Mouse (Mus musculus): ENCODE results near the gene Taf8. TPM values are rescaled to one million over a fixed set of nuclear protein-coding genes. Genes with fewer than 3 reads are reported as not detected.

Gene Taf8
- total RNA-seq, 2 experiments from 2014 or later: 14.8 to 16.4 TPM

DNA sequence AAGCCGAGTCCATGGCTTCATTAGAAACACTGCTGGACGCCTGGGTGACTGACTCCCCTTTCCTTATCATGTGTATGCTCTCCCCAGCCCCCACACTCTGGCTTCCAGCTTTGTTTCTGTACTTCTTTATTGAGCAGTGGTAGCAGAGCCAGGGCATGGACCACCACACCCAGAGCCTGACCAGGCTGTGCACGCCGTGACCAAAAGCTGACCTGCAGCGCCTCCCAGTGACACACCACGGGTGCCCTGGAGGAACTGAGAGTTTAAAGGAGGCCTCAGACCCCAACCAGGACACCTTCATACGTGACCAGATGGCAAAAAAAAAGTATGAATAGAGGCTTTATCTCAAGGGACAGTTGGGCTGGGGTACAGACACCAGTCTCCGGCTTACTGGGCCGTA lies 11.3 kb downstream of the Taf8 start:
- no peak for DNase-seq (ENCODE audit: low spot score in 2 of 2)

DNA sequence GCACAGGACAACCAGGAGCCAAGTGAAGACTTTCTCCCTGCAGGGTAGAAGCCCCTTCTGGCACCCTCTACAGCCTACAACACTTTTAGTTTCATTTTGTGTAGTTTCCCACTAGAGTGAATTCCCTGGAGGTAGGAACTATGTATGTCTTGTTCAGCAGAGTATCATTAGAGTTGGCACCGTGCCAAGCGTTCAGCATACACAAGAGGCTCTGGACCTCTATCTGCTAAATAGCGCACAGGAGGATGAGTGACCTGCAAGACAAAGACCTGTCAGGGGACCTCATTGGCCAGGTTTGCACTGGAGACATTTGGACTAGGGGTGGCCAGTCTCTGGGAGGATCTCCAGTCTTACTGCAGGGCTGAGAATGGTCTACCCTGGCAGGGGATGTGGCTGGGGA lies 16.3 kb downstream of the Taf8 start:
- no peak for DNase-seq (ENCODE audit: low spot score in 2 of 2)

DNA sequence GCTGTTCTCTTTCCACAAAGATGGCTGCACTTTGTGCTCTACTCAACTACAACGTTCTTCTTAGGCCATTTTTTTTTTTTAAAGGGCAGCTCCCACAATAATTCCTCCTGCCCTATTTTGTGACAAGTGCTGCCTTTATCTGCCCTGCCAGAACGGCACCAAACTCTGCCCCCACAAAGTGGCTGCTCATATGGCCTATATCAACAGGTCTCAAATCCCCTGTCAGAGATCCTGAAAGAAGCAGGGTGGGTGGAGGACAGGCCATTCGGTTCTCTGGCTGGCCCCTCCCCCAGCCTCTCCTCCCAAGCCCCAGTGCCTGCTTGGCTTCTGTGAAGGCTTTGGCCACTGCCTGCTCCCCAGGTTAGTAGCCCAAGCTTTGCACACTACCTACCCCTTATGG lies 17.1 kb downstream of the Taf8 start:
- DNase-seq (ENCODE audit: low spot score in 2 of 2): no peak

DNA sequence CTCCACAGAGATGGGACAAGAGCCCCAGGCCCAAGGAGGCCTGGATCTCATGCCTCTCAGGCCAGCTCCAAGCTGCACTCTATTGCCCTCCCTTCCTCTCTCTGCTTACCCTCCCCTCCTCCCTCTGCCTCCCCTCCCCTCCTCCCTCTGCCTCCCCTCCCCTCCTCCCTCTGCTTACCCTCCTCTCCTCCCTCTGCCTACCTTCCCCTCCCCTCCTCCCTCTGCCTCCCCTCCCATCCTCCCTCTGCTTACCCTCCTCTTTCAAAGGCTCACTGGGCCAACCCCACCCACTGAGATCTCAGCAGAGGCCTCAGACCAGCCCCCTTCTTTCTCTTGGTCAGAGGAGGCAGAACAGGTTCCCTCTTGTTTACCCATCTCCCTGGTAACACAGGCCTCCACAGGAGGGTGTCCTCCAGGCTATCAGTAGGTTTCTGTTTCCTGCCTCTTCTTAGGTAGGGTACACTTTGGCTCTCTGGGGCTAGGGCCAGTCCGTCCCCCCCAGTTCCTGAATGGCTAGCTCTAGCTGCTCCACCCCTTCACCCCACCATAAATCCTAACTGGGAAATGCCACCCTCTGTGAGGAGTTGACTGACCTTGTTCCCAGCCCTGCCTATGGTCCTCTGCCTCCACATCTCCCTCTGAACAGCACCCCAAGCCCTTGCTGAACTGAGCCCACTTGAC lies 17.7 kb downstream of the Taf8 start:
- no peak for DNase-seq (ENCODE audit: low spot score in 2 of 2)

DNA sequence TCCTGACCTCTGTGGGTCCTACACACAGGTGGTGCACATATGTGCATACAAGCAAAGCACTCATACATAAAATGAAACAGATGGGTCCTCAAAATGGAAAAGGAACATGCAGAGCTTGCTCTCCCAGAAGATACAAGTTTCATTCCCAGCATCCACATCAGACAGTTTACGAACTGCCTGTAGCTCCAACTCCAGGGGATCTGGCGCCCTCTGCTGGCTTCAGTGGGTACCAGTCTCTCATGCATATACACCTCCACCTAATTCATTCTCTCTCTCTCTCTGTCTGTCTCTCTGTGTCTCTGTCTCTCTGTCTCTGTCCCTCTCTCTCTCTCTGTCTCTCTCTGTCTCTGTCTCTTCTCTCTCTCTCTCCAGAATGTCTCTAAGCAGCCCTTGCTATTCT lies 19.7 kb downstream of the Taf8 start:
- DNase-seq (ENCODE audit: low spot score in 2 of 2): no peak

DNA sequence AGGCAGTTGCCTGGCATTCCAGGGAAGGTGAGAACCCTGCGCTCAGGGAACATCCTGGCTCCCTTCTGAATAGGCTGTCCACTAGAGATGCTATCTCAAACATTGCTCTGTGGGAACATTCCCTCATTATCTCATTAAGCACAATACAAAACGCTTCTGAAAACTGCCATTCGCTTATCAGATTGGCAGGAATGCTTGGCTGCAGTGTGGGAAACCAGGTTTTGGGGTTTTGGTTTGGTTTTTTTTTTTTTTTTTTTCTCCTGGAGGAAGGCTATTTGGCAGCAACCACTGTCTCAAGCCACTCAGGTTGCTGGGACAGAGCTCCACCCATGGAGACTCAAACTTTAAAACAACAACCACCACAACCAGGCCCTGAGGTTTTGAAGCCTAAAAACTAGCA lies 22.2 kb downstream of the Taf8 start:
- DNase-seq (ENCODE audit: low spot score in 2 of 2): no peak

DNA sequence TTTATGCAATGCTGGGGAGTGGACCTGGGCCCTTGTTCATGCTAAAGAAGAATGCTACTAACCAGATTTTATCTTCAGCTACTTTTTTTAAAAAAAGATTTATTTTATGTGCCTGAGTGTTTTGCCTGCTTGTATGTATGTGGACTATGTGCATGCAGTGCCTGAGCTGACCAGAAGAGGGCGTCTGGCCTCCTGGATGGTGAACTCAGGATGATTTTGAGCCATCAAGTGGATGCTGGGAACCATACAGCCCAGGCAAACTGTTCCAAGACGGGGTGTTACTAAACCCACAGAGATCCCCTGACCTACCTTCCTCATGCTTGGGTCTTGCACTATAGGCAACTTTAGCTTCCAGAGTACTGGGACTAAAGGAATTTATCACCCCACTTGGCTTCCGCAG lies 26.4 kb downstream of the Taf8 start:
- no peak for DNase-seq (ENCODE audit: low spot score in 2 of 2)

DNA sequence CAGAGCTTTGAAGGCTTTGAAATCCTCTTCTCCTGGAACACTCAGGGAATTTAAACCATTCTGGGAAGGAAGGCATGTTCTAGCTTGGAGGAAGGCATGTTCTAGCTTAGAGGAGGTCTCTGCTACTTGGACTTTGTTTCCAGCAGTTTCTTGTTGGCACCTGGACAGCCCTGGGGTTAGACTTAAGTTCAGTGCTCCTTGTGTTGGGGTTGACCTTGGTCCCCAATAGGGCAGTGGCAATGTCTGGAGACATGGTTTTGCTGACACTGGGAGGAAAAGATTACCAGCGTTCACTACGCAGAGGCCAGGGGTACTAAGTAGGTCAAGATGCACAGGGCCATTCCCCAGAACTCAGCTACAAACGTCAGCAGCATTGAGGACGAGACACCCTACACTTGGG lies 26.9 kb downstream of the Taf8 start:
- DNase-seq (ENCODE audit: low spot score in 2 of 2): no peak

DNA sequence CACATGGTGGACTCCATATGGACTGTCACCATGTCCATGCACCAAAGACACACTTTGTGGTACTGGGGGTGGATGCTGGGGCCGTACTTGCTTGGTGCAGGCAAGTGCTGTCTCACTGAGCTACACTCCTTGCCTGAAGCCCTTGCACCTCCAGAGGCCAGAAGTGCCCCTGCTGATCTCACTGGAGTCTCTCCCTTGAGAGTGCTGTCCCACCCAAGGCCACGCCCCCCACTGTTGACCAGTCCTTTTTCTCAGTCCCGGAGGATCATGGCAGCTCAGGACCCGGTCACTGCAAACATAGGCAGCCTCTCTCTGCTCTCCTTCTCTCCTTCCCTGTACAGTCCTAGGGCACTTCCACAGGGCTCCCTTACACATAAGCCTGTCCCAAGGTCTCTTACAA lies 27.8 kb downstream of the Taf8 start:
- no peak for DNase-seq (ENCODE audit: low spot score in 2 of 2)

DNA sequence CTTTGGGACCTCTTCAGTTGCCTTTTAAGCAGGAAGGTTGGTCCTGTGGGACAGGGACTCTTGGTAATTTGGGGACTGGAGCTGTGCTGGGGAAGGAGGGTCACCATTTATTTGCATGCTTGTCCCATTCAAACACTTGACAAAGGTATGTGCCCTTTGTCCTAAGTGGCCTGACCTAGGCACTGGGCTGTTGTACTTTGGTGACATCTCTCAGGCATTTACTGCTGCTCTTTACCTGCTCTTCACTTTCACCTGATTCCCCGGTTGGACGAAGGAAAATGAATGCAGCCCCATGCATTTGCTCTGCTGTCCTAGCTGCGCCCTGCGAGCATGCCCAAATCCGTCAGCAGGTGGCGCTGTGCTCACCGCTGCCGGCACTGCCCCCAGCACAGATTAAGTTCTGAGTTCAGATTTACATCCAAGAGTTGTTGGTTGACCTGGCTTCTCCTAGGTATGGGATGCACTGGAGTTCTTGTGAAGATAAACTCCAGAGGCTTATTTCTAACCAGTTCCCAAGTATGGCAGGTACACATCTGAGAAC lies 28.6 kb downstream of the Taf8 start:
- peak in 1 of 2 experiments; percentile 18 for DNase-seq (ENCODE audit: low spot score in 2 of 2)

DNA sequence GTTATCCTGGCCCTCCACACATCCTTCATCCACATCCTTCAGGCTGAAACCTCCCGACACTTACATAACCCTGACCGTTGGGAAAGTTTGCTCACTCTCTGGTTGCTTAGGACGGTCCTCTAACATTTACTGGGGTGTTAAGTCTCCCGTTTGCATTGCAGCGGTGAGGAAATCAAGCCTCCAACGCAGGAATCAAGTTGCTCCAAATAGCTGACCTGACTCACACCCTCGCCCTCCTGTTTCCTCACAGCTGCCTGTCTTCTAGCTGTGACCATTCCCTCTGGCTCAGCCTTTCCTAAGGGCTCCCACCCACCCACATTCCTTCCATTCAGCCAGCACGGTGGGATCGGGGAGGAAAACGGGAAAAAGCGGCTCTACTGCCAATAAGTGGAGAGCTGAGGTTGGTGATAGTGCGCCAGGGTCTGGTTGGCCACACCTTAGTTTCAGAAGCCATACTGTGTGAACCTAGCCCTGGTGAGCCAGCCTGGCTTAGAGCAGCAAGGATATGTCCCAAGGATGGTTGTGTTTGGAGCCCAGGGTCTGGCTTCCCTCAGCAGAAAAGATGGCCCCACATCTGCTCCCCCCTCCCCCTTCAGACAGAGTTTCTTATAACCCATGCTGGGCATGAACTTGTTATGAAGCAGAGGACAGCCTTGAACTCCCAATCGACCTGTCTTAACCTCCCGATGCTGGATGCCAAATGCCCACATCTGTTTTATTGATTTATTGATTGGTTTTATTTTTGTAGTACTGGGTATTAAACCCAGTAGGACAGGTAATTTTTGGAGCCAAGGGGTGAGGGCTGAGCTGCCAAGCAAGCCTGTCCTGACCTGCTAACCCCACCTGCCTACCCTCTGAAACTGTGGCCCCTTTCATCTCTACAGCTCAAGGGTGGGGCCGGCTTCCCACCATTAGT lies 29.4 kb downstream of the Taf8 start:
- no peak for DNase-seq (ENCODE audit: low spot score in 2 of 2)

DNA sequence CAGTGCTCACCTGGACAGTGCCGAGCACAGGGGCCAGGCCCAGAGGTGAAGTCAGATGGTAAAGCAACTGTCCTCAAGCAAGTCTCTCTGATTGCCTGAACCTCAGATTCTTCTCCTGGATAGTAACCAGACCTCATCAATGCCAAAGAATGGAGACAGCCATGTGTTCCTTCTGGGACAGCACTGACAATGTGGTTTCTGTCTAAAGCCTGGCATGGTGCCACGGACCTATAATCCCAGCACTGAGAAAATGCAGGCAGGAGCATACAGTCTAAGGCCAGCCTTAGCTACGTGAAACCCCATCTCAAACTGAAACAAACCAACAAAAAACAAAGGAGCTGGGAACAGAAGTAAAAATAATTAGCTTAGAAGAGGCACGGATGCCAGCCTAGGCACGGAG lies 31.4 kb downstream of the Taf8 start:
- peak in 1 of 2 experiments; percentile 31 for DNase-seq (ENCODE audit: low spot score in 2 of 2)

DNA sequence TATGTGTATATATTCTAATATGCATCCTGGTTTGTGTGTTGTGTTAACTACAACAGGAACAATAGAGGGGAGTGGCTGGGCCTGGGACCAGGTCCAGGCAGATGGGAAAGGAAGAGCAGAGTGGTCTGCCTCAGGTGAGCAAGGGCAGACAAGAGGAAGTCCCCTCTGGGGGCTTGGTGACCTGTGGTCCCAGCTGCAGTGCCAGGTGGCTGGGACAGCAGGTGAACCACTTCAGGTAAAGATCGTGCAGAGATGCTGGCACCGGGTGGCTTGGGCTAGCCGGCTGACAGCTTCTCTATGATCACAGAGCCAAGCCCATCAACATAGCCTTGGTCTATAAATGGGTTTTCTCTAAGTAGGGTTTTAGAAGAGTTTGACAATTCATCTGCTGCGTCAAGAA lies 32.0 kb downstream of the Taf8 start:
- DNase-seq (ENCODE audit: low spot score in 2 of 2): no peak

DNA sequence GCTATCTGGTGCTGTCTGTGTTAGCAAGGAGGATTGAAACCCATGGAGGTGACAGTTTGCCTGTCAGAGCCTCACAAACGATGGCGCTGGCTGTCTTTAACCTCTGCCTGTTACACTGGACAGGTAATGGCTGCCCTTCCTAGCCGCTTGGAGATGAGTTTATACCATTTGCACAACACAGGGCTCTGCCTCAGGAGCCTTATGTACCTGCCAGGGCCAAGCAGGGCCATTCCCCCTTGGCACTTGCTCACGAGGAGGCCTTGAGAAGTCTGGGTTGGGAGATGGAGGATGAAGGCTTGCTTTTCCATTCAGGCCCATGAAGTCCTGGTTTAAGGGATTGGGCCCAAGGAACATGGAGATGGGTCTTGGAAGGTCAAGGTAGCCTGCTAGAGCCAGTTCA lies 32.5 kb downstream of the Taf8 start:
- no peak for DNase-seq (ENCODE audit: low spot score in 2 of 2)

DNA sequence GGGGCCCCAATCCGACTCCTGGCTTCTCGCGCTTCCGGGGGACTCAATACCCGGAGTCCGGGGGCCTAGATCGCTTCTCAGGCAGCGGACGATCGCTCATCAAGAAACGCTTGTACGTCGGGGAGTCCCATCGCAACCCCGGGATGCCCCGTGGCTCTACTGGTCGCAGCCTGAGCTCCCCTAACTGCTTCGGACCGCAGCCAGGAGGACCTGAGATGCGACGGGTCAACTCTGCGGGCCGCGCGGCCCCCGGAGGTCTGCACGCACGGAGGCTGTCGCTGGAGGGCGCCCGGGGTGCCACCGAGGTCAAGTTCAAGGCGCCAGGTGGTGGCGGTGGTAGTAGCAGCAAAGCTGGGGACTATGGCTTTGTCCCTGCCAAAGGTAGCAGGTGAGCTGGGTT lies 33.6 kb downstream of the Taf8 start:
- no peak for DNase-seq (ENCODE audit: low spot score in 2 of 2)

DNA sequence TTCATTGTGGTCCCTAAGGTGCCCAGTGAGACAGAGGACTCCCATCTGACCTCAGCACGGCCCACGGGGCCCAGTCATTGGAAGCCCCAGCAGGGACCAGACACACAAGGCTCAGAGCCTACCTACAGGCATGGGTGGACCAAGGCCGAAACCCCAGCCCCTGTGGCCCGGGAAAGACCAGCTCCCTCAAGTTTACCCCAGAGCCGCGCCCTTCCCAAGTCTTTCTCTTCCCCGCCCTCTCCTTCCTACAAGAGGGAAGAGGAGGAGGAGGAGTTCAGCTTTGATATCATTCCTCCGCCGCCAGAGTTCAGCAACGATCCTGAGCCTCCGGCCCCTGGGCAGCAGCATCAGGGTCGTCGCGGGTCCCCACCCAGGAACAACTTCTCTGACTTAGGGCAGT lies 34.0 kb downstream of the Taf8 start:
- DNase-seq (ENCODE audit: low spot score in 2 of 2): no peak

DNA sequence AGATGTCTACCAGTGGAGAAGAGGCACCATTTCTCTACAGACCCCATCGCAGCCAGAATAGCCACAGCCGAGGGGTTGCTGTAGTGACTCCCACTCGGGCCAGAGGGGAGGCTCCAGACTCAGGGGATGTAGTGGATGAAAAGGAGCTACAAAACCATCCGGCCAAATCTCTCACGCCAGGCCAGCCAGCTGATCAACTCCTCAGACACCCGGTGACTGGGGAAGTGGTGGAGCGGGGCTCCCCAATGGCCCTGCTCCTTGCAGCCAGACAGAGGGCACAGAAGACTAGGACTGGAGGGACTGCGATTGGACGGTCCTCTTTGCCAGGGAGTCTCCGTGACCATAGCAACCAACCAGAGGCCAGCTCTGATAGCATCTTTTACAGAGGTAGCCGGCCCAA lies 34.4 kb downstream of the Taf8 start:
- no peak for DNase-seq (ENCODE audit: low spot score in 2 of 2)

DNA sequence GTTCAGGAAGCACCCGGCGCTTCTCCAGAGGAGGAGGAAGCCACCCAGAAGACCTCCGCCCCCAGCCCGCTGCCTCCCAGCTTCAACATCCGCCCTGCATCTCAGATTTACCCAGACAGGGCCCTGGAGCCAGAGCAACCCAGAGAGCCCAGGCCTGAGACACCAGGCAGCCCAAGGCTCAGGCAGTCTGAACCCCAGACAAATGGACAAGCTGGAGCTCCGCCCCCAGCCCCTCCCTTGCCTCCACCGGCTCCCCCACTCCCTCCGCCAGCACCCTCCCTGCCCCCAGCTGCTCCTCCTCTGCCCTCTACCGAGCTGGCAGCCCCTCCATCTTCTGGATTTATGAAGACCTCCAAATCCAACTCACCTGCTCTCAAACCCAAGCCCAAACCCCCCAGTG lies 35.8 kb downstream of the Taf8 start:
- no peak for DNase-seq (ENCODE audit: low spot score in 2 of 2)

DNA sequence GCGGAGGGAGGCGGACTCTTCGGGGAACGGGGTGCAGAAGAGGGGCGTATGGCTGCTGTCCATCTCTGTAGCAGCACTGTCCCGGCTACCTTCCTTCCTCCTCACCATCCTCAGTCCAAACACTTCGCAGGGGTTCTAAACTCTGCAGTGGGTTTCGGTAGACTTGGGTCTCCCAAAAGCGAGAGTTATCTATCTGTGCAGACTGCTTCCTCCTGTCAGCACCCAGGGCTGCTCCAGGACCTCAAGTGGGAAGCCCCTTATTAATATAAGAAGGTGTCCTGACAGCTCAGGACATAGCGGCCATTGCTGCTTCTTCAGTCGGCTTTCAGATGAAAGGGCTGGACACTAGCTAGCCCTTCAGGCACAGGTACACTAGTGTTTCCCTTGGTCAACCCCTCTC lies 37.1 kb downstream of the Taf8 start:
- DNase-seq (ENCODE audit: low spot score in 2 of 2): no peak

DNA sequence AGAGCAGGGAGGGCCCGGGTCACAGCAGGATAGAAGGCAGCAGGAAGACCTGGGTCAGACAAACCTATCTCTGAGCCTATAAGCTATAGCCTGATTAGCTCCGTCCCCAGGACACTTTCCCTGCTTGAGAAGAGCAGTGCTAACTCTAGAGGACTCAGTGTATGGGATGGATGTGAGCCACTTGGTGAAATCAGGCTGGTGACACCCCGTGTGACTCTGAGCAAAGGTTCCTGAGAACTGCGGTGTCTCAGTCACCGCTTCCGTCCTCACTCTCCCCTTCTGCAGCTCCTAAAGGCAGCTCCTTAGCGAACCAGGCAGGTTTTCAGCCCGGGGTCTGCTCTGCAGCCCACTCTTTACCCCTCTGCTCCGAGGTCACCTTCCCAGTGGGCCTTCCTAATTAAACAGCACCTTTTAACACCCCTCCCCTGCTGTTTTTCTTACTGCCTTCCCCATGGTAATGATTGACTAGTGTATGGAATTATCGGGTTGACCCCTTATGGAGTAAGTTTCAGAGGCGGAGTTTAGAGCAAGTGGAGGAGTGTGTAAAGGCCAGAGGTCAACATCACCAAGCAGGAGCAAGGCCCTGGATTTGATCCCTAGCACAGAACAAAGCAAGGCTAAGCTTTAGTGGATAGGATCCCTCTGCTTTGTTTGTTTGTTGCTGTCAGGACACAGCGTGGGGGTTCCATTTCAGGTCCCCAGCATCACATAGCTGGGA lies 37.7 kb downstream of the Taf8 start:
- no peak for DNase-seq (ENCODE audit: low spot score in 2 of 2)

DNA sequence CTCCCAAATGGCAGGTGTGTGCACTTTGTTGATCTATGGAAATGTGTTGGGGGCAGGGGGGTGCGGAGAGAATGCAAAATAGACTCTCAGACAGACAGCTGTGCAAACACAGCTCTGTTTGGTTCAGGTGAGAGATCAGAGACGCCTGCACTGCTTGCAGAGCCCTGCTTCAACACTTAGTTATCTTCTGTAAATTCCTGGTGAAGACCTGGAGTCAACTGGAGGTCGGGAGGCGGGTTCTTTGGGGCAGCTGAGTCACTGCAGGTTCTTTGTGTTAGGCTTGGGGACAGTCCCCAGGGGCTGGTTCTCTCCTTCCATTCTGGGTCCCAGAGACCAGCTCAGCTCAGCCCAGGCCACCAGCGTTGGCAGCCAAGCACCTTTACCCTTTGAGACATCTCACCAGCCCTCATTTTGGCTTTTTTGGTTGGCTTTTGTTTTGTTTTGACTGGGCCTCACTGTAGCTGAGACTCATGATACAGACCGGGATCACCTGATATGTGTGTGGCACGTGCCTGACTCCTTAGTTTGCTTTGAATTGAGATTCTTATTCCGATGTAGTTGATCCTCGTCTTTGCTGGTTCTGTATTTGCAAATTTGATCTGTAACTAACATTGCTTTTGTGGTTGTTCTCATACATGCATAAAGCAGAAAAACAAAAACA lies 39.2 kb downstream of the Taf8 start:
- DNase-seq (ENCODE audit: low spot score in 2 of 2): no peak

Data from layer of hippocampus, postnatal 14 days (tissue).